Mouse (Mus musculus): Measurements from ENCODE around the gene Capzb. TPM values are rescaled to one million over a fixed set of nuclear protein-coding genes. Genes with fewer than 3 reads are reported as not detected.

Capzb gene
- polyA plus RNA-seq, 1 experiment from 2014 or later = 395 TPM

DNA sequence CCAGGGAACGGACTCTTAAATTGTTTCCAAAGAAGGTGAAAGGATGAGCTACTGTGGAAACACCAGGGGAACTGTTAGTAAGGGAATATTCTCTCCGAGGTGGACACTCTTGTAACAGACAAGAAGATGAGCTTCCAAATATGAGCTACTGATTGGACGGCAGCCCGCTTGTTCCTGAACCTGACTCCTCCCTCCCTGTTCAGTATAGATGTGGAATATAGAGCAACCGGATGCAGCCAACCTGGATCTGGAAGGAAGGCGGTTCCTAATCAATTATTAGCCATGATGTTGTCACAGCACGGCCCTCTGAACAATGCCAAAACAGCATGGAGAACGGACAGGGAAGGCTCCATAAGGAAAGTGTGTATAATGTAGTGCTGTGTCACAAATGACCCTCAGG lies 27.4 kb upstream of the Capzb start:
- WGBS = 87% methylated on average over 8 of the region's 8 CpGs
- H3K9ac ChIP-seq = no peak overlapping the region
- H3K4me2 ChIP-seq = no peak overlapping the region
- H3K36me3 ChIP-seq = no peaks in the 10 kb centered on the region
- no peaks in the 10 kb centered on the region for H3K27me3 ChIP-seq (replicated peaks)
- ATAC-seq (ENCODE audit: insufficient number of reproducible peaks, low FRiP score) = no peak
- H3K4me3 ChIP-seq = no peak overlapping the region
- no peaks in the 10 kb centered on the region for H3K9me3 ChIP-seq (replicated peaks)
- peaks cover 9% of the 10 kb centered on the region; the same call in 1 of the 2 replicates for H3K4me1 ChIP-seq (replicated peaks)
- no peak overlapping the region for H3K27ac ChIP-seq (ENCODE audit: poor library complexity, severe bottlenecking)

DNA sequence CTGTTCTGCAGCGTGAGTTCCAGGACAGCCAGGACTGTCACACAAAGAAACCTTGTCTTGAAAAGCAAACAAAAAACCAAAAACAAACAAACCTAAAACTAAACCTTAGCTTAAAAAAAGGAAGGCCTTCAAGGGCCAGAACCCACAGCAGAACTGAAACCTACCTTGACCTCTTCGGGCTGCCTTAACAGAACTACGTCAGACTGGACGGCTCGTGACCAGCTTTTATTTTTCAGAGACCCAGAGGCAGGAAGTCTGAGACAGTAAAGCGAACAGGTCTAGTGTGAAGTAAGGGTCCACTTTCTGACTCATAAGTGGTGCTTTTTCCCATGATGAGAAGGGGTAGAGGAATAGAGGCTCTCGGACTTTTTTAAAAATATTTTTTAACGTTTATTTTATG lies 26.5 kb upstream of the Capzb start:
- peaks cover 9% of the 10 kb centered on the region; the same call in 1 of the 2 replicates for H3K4me1 ChIP-seq (replicated peaks)
- WGBS = 81% methylated on average over 8 of the region's 8 CpGs
- no peak overlapping the region for H3K9ac ChIP-seq
- no peaks in the 10 kb centered on the region for H3K27me3 ChIP-seq (replicated peaks)
- no peaks in the 10 kb centered on the region for H3K36me3 ChIP-seq
- no peak for ATAC-seq (ENCODE audit: insufficient number of reproducible peaks, low FRiP score)
- no peak overlapping the region for H3K4me3 ChIP-seq
- no peaks in the 10 kb centered on the region for H3K9me3 ChIP-seq (replicated peaks)
- no peak overlapping the region for H3K4me2 ChIP-seq
- H3K27ac ChIP-seq (ENCODE audit: poor library complexity, severe bottlenecking) = no peak overlapping the region

DNA sequence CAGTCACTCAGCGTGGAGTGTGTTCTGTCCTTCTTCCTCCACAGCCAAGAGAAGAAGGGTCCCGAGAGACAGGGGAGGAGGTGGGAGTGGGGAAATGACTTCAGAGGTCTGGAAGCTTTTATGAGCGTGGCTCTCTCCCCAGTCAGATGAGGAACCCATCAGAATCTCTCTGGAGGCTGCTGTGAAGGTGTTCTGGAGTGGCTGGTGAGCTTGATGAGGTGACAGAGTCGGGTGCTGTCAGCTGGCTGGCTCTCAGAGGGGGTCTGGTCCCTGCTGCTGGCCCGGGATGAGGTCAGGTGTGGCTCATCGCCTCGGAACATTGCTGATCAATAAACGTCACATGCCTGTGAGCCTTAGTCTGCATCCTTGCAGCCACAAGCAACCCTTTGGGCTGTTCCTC lies 25.6 kb upstream of the Capzb start:
- H3K36me3 ChIP-seq = no peaks in the 10 kb centered on the region
- H3K4me2 ChIP-seq = no peak overlapping the region
- peaks cover 9% of the 10 kb centered on the region; the same call in 1 of the 2 replicates for H3K4me1 ChIP-seq (replicated peaks)
- H3K9ac ChIP-seq = no peak overlapping the region
- no peak overlapping the region for H3K27ac ChIP-seq (ENCODE audit: poor library complexity, severe bottlenecking)
- no peaks in the 10 kb centered on the region for H3K9me3 ChIP-seq (replicated peaks)
- no peaks in the 10 kb centered on the region for H3K27me3 ChIP-seq (replicated peaks)
- 53% methylated on average over 8 of the region's 8 CpGs for WGBS
- no peak for ATAC-seq (ENCODE audit: insufficient number of reproducible peaks, low FRiP score)
- H3K4me3 ChIP-seq = no peak overlapping the region

DNA sequence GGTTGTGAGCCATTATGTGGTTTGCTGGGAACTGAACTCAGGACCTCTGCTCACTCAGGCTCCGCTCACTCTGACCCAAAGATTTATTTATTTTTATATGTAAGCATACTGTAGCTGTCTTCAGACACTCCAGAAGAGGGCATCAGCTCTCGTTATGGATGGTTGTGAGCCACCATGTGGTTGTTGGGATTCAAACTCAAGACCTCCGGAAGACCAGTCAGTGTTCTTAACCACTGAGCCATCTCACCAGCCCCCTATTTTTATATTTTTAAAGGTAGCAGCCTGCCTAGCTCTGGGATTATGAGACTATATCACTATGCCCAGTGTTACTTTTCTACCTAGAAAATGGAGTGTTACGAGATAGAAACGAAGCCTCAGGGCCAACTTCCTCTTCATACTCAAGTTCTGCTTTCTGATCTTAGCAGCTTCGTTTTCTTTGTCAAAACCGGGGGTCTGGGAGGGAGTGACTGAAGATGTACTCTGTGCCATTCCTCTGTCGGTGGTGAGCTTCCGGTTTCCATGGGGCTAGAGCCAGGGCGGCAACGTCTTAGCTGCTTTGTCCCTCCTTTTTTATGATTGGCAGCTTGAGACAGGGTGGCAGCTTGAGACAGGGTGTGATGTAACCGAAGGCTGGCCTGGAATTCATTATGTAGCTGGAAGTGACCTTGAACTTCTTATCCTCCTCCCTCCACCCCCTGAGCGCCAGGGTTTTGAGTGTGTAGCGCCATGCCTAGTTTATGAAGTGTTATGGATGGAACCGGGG lies 23.5 kb upstream of the Capzb start:
- no peak overlapping the region for H3K9ac ChIP-seq
- no peak for ATAC-seq (ENCODE audit: insufficient number of reproducible peaks, low FRiP score)

DNA sequence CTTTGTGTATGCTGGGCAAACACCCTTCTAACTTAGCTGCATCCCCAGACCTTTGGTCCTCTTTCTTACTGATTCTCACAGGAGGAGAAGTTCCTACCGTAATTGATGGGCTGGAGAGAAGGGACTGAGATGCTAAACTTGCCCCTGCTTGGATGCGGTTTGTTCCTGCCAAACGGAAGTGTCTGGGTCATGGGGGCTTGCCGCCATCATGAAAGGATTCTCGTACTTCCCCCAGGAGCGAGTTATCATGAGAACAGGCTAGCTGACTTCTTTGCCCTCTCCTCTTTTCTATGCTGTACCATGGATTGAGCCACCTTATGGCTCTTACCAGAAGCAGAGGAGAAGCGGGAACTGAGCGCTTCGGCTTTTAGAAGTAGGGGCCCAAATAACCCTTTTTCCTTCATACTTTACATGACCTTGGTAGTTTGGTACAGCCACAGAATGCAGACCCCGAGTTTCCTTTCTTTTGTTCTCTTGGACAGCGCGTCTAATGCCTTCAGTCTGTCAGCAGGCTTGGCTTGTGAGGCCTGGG lies 22.9 kb upstream of the Capzb start:
- Histone ChIP-seq H3K9ac (no peak overlapping the region), H3K36me3 (no peaks in the 10 kb centered on the region), H3K4me3 (no peak overlapping the region), H3K27ac (ENCODE audit: poor library complexity, severe bottlenecking) (no peak overlapping the region), H3K27me3 (replicated peaks) (no peaks in the 10 kb centered on the region; the same call in 1 of the 2 replicates), H3K4me2 (no peak overlapping the region), H3K4me1 (replicated peaks) (peaks cover 9% of the 10 kb centered on the region; the same call in 1 of the 2 replicates), H3K9me3 (replicated peaks) (no peaks in the 10 kb centered on the region)
- no peak for ATAC-seq (ENCODE audit: insufficient number of reproducible peaks, low FRiP score)
- 74% methylated on average over 12 of the region's 12 CpGs for WGBS

More for the DNA sequence above, 23.5 kb upstream of the Capzb start:
- no peaks in the 10 kb centered on the region for H3K9me3 ChIP-seq (replicated peaks)
- H3K4me1 ChIP-seq (replicated peaks) = peaks cover 9% of the 10 kb centered on the region; the same call in 1 of the 2 replicates
- no peak overlapping the region for H3K4me3 ChIP-seq
- whole genome bisulfite sequencing = 77% methylated on average over 15 of the region's 15 CpGs
- H3K4me2 ChIP-seq = no peak overlapping the region
- H3K27me3 ChIP-seq (replicated peaks) = no peaks in the 10 kb centered on the region
- H3K27ac ChIP-seq (ENCODE audit: poor library complexity, severe bottlenecking) = no peak overlapping the region
- H3K36me3 ChIP-seq = no peaks in the 10 kb centered on the region

DNA sequence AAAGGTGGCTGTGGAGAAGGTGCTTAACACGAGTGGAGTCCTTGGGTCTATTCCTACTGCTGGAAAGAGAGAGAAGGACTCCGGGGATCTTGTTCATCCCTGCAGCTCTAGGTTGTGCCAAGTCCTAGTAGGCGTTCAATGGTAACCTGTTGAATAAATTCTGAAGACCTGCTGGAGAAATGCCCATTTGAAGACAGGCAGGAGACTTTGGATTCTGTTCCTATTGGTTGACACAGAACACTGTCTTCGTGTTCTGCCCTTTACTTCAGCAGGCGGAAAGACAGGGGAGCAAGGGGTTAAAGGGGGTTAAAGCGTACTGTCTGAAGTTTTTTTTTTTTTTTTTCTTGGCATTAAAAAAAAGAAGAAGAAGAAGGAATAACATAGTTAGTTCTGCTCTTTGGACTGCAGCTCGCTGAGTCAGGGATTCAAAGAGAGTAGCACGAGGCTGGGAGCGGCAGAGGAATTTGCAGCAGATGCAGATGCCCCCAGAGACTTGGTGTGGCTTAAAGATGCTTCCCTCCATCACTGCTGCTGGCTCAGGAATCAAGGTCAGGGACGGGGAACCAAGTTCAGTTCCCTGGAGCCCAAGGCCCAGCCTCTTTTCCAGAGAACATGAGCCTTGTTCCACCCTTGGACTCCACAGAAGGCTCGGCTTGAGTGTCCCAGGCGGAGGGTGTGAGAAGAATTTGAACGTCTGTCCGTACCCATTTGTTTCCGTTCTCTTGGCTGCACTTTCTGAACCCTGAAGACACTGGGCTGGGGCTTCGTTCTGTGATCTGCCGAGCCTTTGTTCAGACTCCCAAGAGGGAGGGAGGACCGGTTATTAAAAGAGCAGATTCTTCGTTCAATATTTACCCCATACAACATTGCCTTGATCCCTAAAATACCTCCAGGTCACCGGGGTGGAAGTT lies 17.4 kb upstream of the Capzb start:
- no peak for ATAC-seq (ENCODE audit: insufficient number of reproducible peaks, low FRiP score)
- no peaks in the 10 kb centered on the region for H3K36me3 ChIP-seq
- H3K27ac ChIP-seq (ENCODE audit: poor library complexity, severe bottlenecking) = no peak overlapping the region
- no peaks in the 10 kb centered on the region; the same call in 1 of the 2 replicates for H3K27me3 ChIP-seq (replicated peaks)
- no peak overlapping the region for H3K4me3 ChIP-seq
- H3K9ac ChIP-seq = no peak overlapping the region
- WGBS = 53% methylated on average over 20 of the region's 20 CpGs
- H3K9me3 ChIP-seq (replicated peaks) = peaks cover 3% of the 10 kb centered on the region; the same call in 1 of the 2 replicates
- peaks cover 9% of the 10 kb centered on the region for H3K4me1 ChIP-seq (replicated peaks)
- no peak overlapping the region for H3K4me2 ChIP-seq

DNA sequence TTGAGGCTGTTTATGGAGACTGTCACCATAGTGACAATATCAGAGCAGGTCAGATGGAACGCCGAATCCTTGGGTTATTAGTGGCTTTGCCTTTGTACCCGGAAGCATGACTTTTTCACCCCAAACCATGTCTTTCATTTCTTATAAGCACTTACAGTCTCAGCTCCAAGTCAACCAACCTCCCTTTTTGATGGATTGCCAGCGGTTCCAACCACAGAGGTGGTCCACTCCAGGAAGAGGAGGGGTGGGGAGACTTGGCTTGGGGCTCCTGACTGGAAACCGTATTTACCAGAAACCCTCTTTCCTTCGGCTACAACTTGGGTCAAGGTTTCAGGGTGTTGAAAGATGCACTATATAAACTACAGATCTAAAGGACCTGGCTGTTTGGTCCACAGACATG lies 16.7 kb upstream of the Capzb start:
- no peak overlapping the region for H3K27ac ChIP-seq (ENCODE audit: poor library complexity, severe bottlenecking)
- no peak overlapping the region for H3K4me3 ChIP-seq
- H3K4me1 ChIP-seq (replicated peaks) = peaks cover 11% of the 10 kb centered on the region
- ATAC-seq (ENCODE audit: insufficient number of reproducible peaks, low FRiP score) = no peak
- peaks cover 3% of the 10 kb centered on the region; the same call in 1 of the 2 replicates for H3K9me3 ChIP-seq (replicated peaks)
- no peak overlapping the region for H3K9ac ChIP-seq
- H3K27me3 ChIP-seq (replicated peaks) = no peaks in the 10 kb centered on the region; the same call in 1 of the 2 replicates
- H3K36me3 ChIP-seq = no peaks in the 10 kb centered on the region
- no peak overlapping the region for H3K4me2 ChIP-seq
- 56% methylated on average over 6 of the region's 6 CpGs for WGBS

DNA sequence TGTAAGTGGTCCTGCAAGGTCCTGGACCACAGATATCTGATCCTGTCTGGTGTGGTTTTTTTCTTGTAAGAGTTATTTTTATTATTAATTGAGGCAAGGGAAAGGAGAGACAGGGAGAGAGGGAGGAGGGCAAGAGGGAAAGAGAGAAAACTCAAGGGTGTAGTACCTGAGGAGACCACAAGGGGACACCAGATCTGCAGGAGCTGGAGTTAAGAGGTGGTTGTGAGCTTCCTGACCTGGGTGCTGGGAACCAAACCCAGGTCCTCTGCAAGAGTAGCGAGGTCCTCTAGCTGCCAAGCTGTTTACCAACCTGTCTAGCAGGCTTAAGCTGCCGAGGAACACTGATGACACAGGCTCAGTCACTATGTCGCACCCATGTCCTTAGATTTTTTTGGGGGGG lies 14.8 kb upstream of the Capzb start:
- peaks cover 11% of the 10 kb centered on the region for H3K4me1 ChIP-seq (replicated peaks)
- no peak overlapping the region for H3K4me2 ChIP-seq
- no peak overlapping the region for H3K4me3 ChIP-seq
- no peak overlapping the region for H3K9ac ChIP-seq
- no peak overlapping the region for H3K27ac ChIP-seq (ENCODE audit: poor library complexity, severe bottlenecking)
- no peaks in the 10 kb centered on the region for H3K36me3 ChIP-seq
- no peaks in the 10 kb centered on the region; the same call in 1 of the 2 replicates for H3K27me3 ChIP-seq (replicated peaks)
- WGBS = 87% methylated on average over 3 of the region's 3 CpGs
- H3K9me3 ChIP-seq (replicated peaks) = peaks cover 3% of the 10 kb centered on the region; the same call in 1 of the 2 replicates
- ATAC-seq (ENCODE audit: insufficient number of reproducible peaks, low FRiP score) = no peak

DNA sequence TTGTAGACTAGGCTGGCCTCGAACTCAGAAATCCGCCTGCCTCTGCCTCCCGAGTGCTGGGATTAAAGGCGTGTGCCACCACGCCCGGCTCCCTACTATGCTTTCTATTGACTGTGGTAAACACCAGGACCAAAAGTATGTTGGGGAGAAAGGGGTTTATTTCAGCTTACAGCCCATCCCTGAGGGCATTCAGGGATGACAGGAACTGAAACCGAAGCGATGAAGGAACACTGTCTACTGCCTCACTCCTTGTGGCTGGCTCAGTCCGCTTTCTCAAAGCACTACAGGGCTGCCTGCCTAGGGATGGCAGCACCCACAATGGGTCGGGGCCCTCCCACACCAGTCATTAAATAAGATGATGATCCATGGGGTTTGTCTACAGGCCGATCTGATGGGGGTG lies 14.3 kb upstream of the Capzb start:
- WGBS = 90% methylated on average over 11 of the region's 11 CpGs
- peaks cover 3% of the 10 kb centered on the region; the same call in 1 of the 2 replicates for H3K9me3 ChIP-seq (replicated peaks)
- peaks cover 11% of the 10 kb centered on the region for H3K4me1 ChIP-seq (replicated peaks)
- H3K36me3 ChIP-seq = no peaks in the 10 kb centered on the region
- ATAC-seq (ENCODE audit: insufficient number of reproducible peaks, low FRiP score) = no peak
- no peaks in the 10 kb centered on the region; the same call in 1 of the 2 replicates for H3K27me3 ChIP-seq (replicated peaks)
- no peak overlapping the region for H3K4me2 ChIP-seq
- no peak overlapping the region for H3K4me3 ChIP-seq
- no peak overlapping the region for H3K27ac ChIP-seq (ENCODE audit: poor library complexity, severe bottlenecking)
- H3K9ac ChIP-seq = no peak overlapping the region

DNA sequence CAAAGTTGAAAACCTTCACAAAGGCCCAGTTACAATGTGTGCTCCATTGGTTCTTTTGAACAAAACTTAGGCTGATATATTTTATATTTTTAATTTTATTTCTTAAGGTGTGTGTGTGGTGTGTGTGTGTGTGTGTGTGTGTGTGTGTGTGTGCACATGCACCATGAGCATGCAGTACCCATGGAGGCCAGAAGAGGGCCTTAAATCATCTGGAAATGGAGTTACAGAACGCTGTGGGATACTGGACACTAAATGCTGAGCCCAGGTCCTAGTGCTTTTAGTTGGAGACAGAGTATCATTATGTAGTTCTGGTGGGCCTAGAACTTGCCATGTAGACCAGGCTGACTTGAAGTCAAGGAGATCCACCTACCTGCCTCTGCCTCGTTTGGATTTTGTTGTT lies 13.5 kb upstream of the Capzb start:
- Histone ChIP-seq H3K9ac (no peak overlapping the region), H3K4me2 (no peak overlapping the region), H3K27me3 (replicated peaks) (no peaks in the 10 kb centered on the region; the same call in 1 of the 2 replicates), H3K9me3 (replicated peaks) (peaks cover 3% of the 10 kb centered on the region; the same call in 1 of the 2 replicates), H3K4me3 (no peak overlapping the region), H3K27ac (ENCODE audit: poor library complexity, severe bottlenecking) (no peak overlapping the region), H3K4me1 (replicated peaks) (peaks cover 11% of the 10 kb centered on the region), H3K36me3 (no peaks in the 10 kb centered on the region)
- no peak for ATAC-seq (ENCODE audit: insufficient number of reproducible peaks, low FRiP score)
- 84% methylated on average over 2 of the region's 2 CpGs for WGBS
